Mouse (Mus musculus): ENCODE measurements around the gene Letmd1.
"Not testable (repeated sequence)": the region's sequence is repeated elsewhere in the genome, so short reads cannot be mapped to it uniquely, and the experiment has no call there.

Gene Letmd1

GRCm38 (mm10) chr15:100451245-100451644, 17.6 kb upstream of the Letmd1 start:
- no peak for DNase-seq (ENCODE audit: low spot score in 2 of 2)

GRCm38 (mm10) chr15:100452486-100452885, 16.3 kb upstream of the Letmd1 start:
- DNase-seq (ENCODE audit: low spot score in 2 of 2), result no peak

- no peak for DNase-seq (ENCODE audit: low spot score in 2 of 2)
Observed at GRCm38 (mm10) chr15:100456356-100456991, 12.3 kb upstream of the Letmd1 start.

- peak; percentile 68 to 77 for DNase-seq (ENCODE audit: low spot score in 2 of 2)
Observed at GRCm38 (mm10) chr15:100457340-100457739, 11.5 kb upstream of the Letmd1 start.

GRCm38 (mm10) chr15:100458055-100458454, 10.8 kb upstream of the Letmd1 start:
- DNase-seq (ENCODE audit: low spot score in 2 of 2), result peak; percentile 50 to 70

- peak; percentile 27 to 31 for DNase-seq (ENCODE audit: low spot score in 2 of 2)
Observed at GRCm38 (mm10) chr15:100460942-100461341, 7.9 kb upstream of the Letmd1 start.

- no peak for DNase-seq (ENCODE audit: low spot score in 2 of 2)
Observed at GRCm38 (mm10) chr15:100461646-100462045, 7.2 kb upstream of the Letmd1 start.

GRCm38 (mm10) chr15:100462086-100462485, 6.7 kb upstream of the Letmd1 start:
- DNase-seq (ENCODE audit: low spot score in 2 of 2), result no peak

- peak; percentile 59 to 73 for DNase-seq (ENCODE audit: low spot score in 2 of 2)
Observed at GRCm38 (mm10) chr15:100463712-100464111, 5.1 kb upstream of the Letmd1 start.

GRCm38 (mm10) chr15:100465432-100465831, 3.4 kb upstream of the Letmd1 start:
- DNase-seq (ENCODE audit: low spot score in 2 of 2), result no peak

GRCm38 (mm10) chr15:100467738-100468137, 1.1 kb upstream of the Letmd1 start:
- DNase-seq (ENCODE audit: low spot score in 2 of 2), result no peak

GRCm38 (mm10) chr15:100469189-100469545, 344 bp downstream of the Letmd1 start:
- no peak for DNase-seq (ENCODE audit: low spot score in 2 of 2)

- no peak for DNase-seq (ENCODE audit: low spot score in 2 of 2)
Observed at GRCm38 (mm10) chr15:100470037-100470436, 1.2 kb downstream of the Letmd1 start.

GRCm38 (mm10) chr15:100473926-100474503, 5.2 kb downstream of the Letmd1 start:
- DNase-seq (ENCODE audit: low spot score in 2 of 2), result no peak

- no peak for DNase-seq (ENCODE audit: low spot score in 2 of 2)
Observed at GRCm38 (mm10) chr15:100478351-100478750, 9.5 kb downstream of the Letmd1 start.

GRCm38 (mm10) chr15:100478925-100479324, 10.1 kb downstream of the Letmd1 start:
- no peak for DNase-seq (ENCODE audit: low spot score in 2 of 2)

- no peak for DNase-seq (ENCODE audit: low spot score in 2 of 2)
Observed at GRCm38 (mm10) chr15:100485576-100485975, 16.8 kb downstream of the Letmd1 start.

GRCm38 (mm10) chr15:100486450-100486849, 17.6 kb downstream of the Letmd1 start:
- DNase-seq (ENCODE audit: low spot score in 2 of 2), result no peak

- DNase-seq (ENCODE audit: low spot score in 2 of 2), result no peak
Observed at GRCm38 (mm10) chr15:100487050-100487449, 18.2 kb downstream of the Letmd1 start.

GRCm38 (mm10) chr15:100488297-100488696, 19.5 kb downstream of the Letmd1 start:
- DNase-seq (ENCODE audit: low spot score in 2 of 2), result not testable (repeated sequence)

GRCm38 (mm10) chr15:100489263-100489662, 20.4 kb downstream of the Letmd1 start:
- DNase-seq (ENCODE audit: low spot score in 2 of 2), result no peak

GRCm38 (mm10) chr15:100491966-100492365, 23.1 kb downstream of the Letmd1 start:
- no peak for DNase-seq (ENCODE audit: low spot score in 2 of 2)

- DNase-seq (ENCODE audit: low spot score in 2 of 2), result no peak
Observed at GRCm38 (mm10) chr15:100494647-100495046, 25.8 kb downstream of the Letmd1 start.

- DNase-seq (ENCODE audit: low spot score in 2 of 2), result peak; percentile 70 to 82
Observed at GRCm38 (mm10) chr15:100495102-100495501, 26.3 kb downstream of the Letmd1 start, which contains the start of gene Csrnp2. Gene Csrnp2 (minus strand): TSS chr15:100495488.
